Mouse (Mus musculus) liver, adult 10 weeks (tissue): ENCODE results near the gene Olfr743. TPM values are rescaled to one million over a fixed set of nuclear protein-coding genes. Genes with fewer than 3 reads are reported as not detected.

ENCODE experiments used
- polyA plus RNA-seq: library from polyadenylated mRNA; stranded (reverse); fragments of 350-450 nt; fragmentation: Illumina TruSeq; extraction: RNeasy Lipid Tissue Mini Kit (QIAGEN cat#74804); gene quantifications from one replicate; pipeline ENCODE4 v1.2.3, GENCODE M21; 2014; ENCODE audit warnings: low read depth, low replicate concordance

The Olfr743 gene
- not detected for polyA plus RNA-seq

DNA sequence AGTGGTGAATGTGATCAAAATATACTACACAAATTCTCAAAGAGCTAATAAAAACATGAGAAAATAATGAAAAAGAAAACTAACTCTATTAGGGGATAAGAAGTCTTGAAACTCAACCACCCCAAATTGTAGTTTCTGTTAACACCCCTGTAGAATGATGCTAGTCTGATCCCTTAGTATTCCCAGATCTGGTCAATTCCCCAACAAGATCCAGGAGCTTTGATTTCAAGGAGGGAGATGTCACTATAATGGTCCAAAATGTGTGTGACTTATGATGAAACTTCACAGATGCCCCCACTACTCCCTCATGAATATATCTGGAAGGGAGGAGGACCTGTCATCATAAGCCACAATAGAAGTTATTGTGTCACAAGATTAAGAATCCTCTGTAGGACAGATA lies at the start of gene Olfr743:
Gene Olfr743 (plus strand): TSS at position 301 of the 400 bp plus-strand sequence.

GRCm38 (mm10) chr14:50472438-50472837 lies 49.2 kb upstream of the Olfr743 start, which contains the start of gene Olfr741:
Gene Olfr741 (plus strand): TSS chr14:50472738.

GRCm38 (mm10) chr14:50503300-50503699 lies 18.3 kb upstream of the Olfr743 start, which contains the start of gene Olfr742:
Gene Olfr742 (plus strand): TSS chr14:50503600.

Other genes with a start within 250 kb of the Olfr743 start
- not detected for gene Olfr732, start 237.6 kb upstream of the Olfr743 start, polyA plus RNA-seq
- gene Olfr733, start 220.3 kb upstream of the Olfr743 start, polyA plus RNA-seq: not detected
- not detected for gene Olfr734, start 195.1 kb upstream of the Olfr743 start, polyA plus RNA-seq
- gene Olfr735, start 173.0 kb upstream of the Olfr743 start, polyA plus RNA-seq: not detected
- gene Tlr11, start 163.9 kb upstream of the Olfr743 start, polyA plus RNA-seq: 0.42 TPM
- not detected for gene Olfr736, start 140.7 kb upstream of the Olfr743 start, polyA plus RNA-seq
- gene Olfr738, start 114.3 kb upstream of the Olfr743 start, polyA plus RNA-seq: not detected
- not detected for gene Olfr739, start 103.2 kb upstream of the Olfr743 start, polyA plus RNA-seq
- gene Olfr740, start 76.3 kb upstream of the Olfr743 start, polyA plus RNA-seq: not detected
- gene Olfr741, start 49.1 kb upstream of the Olfr743 start, polyA plus RNA-seq: not detected
- gene Olfr742, start 18.2 kb upstream of the Olfr743 start, polyA plus RNA-seq: not detected
- gene Olfr744, start 93.0 kb downstream of the Olfr743 start, polyA plus RNA-seq: not detected
- gene Olfr745, start 117.5 kb downstream of the Olfr743 start, polyA plus RNA-seq: not detected
- not detected for gene Olfr746, start 125.2 kb downstream of the Olfr743 start, polyA plus RNA-seq
- not detected for gene Olfr747, start 171.4 kb downstream of the Olfr743 start, polyA plus RNA-seq
- gene Olfr748, start 185.5 kb downstream of the Olfr743 start, polyA plus RNA-seq: not detected
- not detected for gene Olfr749, start 223.3 kb downstream of the Olfr743 start, polyA plus RNA-seq